In the genomic region with DNA sequence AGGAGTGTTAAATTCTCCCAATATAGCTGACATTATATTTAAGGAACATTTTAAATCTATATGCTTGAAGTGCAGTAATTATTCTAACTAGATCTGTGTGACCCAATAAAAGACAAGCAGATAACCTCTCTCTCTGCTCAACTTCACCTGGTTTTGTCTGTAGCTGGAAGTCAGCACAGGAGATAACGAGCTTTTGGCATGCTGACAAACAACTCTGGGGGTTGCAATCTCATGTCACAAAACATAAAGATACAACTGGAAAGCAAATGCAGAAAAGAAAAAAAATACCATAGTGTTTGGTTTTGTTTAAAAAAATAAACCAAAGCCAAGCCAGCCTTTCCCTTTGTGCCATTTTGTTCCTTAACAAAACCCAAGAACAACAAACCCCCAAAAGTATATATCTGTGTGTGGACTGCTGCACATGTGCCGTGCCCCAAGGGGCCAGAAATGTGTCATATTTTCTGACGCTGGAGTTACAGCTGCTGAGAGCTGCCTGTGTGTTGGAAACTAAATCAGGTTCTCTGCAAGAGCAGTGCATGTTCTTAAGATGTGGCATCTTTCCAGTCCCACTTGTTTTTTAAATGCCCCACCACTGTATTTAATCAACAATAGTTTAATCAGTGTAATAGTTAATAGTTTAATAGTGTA, we compare ENCODE assay signal across 27 mouse cellular contexts. TPM values are rescaled to one million over a fixed set of nuclear protein-coding genes. Genes with fewer than 3 reads are reported as not detected.
DNase-seq lines count a peak whose midpoint lies in the region; ATAC-seq and TF ChIP-seq lines count a peak whose summit lies in the region.
"Had no signal": no experiment of that assay in that cellular context is flagged by ENCODE, and none has a peak within 500 bp of the region (broad histone marks: within the 10 kb centered on the region; RNA-seq: fewer than 3 reads in every experiment).

No protein-coding gene starts in this region.

- peak; percentile 22 to 54; a peak in 2 of 4 replicates for TF ChIP-seq EP300 in MEL (IDR thresholded peaks at IDR 0.05; ENCODE audit: low read depth in 1 of 2, low read length in 2 of 2)

- H3K27ac ChIP-seq in embryonic facial prominence, embryonic 14.5 days (replicated peaks; ENCODE audit: low read depth, low read length): no peak overlapping the region
- H3K27ac ChIP-seq in embryonic facial prominence, embryonic 10.5 days (replicated peaks): no peak overlapping the region
- peak overlapping the region; percentile 19; the same call in 1 of the 2 replicates for H3K27ac ChIP-seq in heart, embryonic 16.5 days (ENCODE audit: low read length)
- no peak overlapping the region for H3K27ac ChIP-seq in heart, embryonic 11.5 days (ENCODE audit: low read depth, low read length)
- H3K27ac ChIP-seq in MEL (ENCODE audit: control insufficient read depth, low read depth, low read length): no peak overlapping the region
- H3K27ac ChIP-seq: embryonic facial prominence, embryonic 15.5 days; gastrocnemius, adult 2 months; heart, embryonic 13.5 days; hindbrain, embryonic 12.5 days; hindbrain, embryonic 15.5 days had no signal

- DNase-seq in embryonic facial prominence, embryonic 14.5 days (ENCODE audit: low spot score): peak; percentile 46
- no peak for DNase-seq in embryonic facial prominence, embryonic 10.5 days (ENCODE audit: low spot score)
- peak; percentile 71 for DNase-seq in MEL (ENCODE audit: low read depth, low spot score)
- DNase-seq in layer of hippocampus, adult 9-11 months: no peak
- no peak for DNase-seq in urinary bladder, postnatal 4 days (ENCODE audit: low spot score in 2 of 2)
- DNase-seq: adrenal gland, adult 2 months; adrenal gland, postnatal 14 days; B cell, adult 2 months; cerebellum, adult 11-12 months; cerebellum, adult 8-10 months; cerebellum, postnatal 10 days; cerebellum, postnatal 36 days; embryo, embryonic 11 days; forebrain, postnatal 0 days; gastrocnemius, adult 2 months; gastrocnemius, postnatal 25 days; kidney, adult 2 months had no signal

- 47% methylated on average over 3 of the region's 3 CpGs for WGBS in embryonic facial prominence, embryonic 14.5 days
- 73% methylated on average over 3 of the region's 3 CpGs for WGBS in embryonic facial prominence, embryonic 10.5 days
- 22% methylated on average over 3 of the region's 3 CpGs for WGBS in heart, embryonic 16.5 days
- WGBS in heart, embryonic 11.5 days (ENCODE audit: insufficient replicate concordance): 66% methylated on average over 3 of the region's 3 CpGs

- H3K79me2 ChIP-seq in MEL (ENCODE audit: control insufficient read depth, insufficient read depth, low read length, poor library complexity): no peaks in the 10 kb centered on the region

- TF ChIP-seq CTCF in MEL (IDR thresholded peaks at IDR 0.05 in 2 of 3, conservative IDR thresholded peaks at IDR 0.05 in 1 of 3; ENCODE audit: control insufficient read depth in 1 of 3, insufficient read depth in 1 of 3, low read depth in 2 of 3, low read length in 3 of 3, poor library complexity in 1 of 3, severe bottlenecking in 1 of 3): no peak

- no peak overlapping the region for H3K4me2 ChIP-seq in embryonic facial prominence, embryonic 14.5 days (ENCODE audit: low read depth, low read length)
- H3K4me2 ChIP-seq in heart, embryonic 16.5 days (ENCODE audit: low read depth, low read length): no peak overlapping the region
- H3K4me2 ChIP-seq in heart, embryonic 11.5 days: no peak overlapping the region
- H3K4me2 ChIP-seq: embryonic facial prominence, embryonic 15.5 days; heart, embryonic 13.5 days; hindbrain, embryonic 12.5 days; hindbrain, embryonic 15.5 days had no signal

- no peak overlapping the region for H3K4me3 ChIP-seq in embryonic facial prominence, embryonic 14.5 days (ENCODE audit: low read depth, low read length)
- no peak overlapping the region for H3K4me3 ChIP-seq in embryonic facial prominence, embryonic 10.5 days
- H3K4me3 ChIP-seq in heart, embryonic 16.5 days (ENCODE audit: low read length): no peak overlapping the region
- H3K4me3 ChIP-seq in heart, embryonic 11.5 days (ENCODE audit: low read depth, low read length): no peak overlapping the region
- H3K4me3 ChIP-seq in MEL (ENCODE audit: control insufficient read depth in 1 of 2, insufficient read depth in 1 of 2, low read depth in 2 of 2, low read length in 2 of 2): no peak overlapping the region
- H3K4me3 ChIP-seq: embryonic facial prominence, embryonic 15.5 days; gastrocnemius, adult 2 months; heart, embryonic 13.5 days; hindbrain, embryonic 12.5 days; hindbrain, embryonic 15.5 days had no signal

- no peaks in the 10 kb centered on the region for H3K27me3 ChIP-seq in embryonic facial prominence, embryonic 14.5 days (replicated peaks; ENCODE audit: control insufficient read depth, insufficient read depth, low read length)
- no peaks in the 10 kb centered on the region for H3K27me3 ChIP-seq in embryonic facial prominence, embryonic 10.5 days (replicated peaks; ENCODE audit: low read depth, poor library complexity, severe bottlenecking)
- no peaks in the 10 kb centered on the region for H3K27me3 ChIP-seq in heart, embryonic 16.5 days (ENCODE audit: control insufficient read depth, insufficient read depth, low read length)
- no peaks in the 10 kb centered on the region for H3K27me3 ChIP-seq in heart, embryonic 11.5 days (ENCODE audit: control insufficient read depth, insufficient read depth, low read length)
- H3K27me3 ChIP-seq in MEL (ENCODE audit: control insufficient read depth in 1 of 2, insufficient read depth in 2 of 2, low read length in 2 of 2): no peaks in the 10 kb centered on the region
- H3K27me3 ChIP-seq: embryonic facial prominence, embryonic 15.5 days; heart, embryonic 13.5 days; hindbrain, embryonic 12.5 days; hindbrain, embryonic 15.5 days; Patski had no signal

- no peaks in the 10 kb centered on the region for H3K4me1 ChIP-seq in embryonic facial prominence, embryonic 14.5 days (ENCODE audit: control insufficient read depth, insufficient read depth, low read length)
- no peaks in the 10 kb centered on the region for H3K4me1 ChIP-seq in embryonic facial prominence, embryonic 10.5 days
- H3K4me1 ChIP-seq in heart, embryonic 16.5 days (ENCODE audit: control insufficient read depth, insufficient read depth, low read length): peaks cover 9% of the 10 kb centered on the region
- H3K4me1 ChIP-seq in heart, embryonic 11.5 days (ENCODE audit: control insufficient read depth, insufficient read depth, low read length): no peaks in the 10 kb centered on the region
- H3K4me1 ChIP-seq in MEL (ENCODE audit: control insufficient read depth in 1 of 2, insufficient read depth in 2 of 2, low read length in 2 of 2): peaks cover 3 to 5% of the 10 kb centered on the region in 2 experiments; a peak in 3 of 4 replicates
- H3K4me1 ChIP-seq: embryonic facial prominence, embryonic 15.5 days; hindbrain, embryonic 12.5 days; hindbrain, embryonic 15.5 days had no signal

- no peaks in the 10 kb centered on the region for H3K9me3 ChIP-seq in embryonic facial prominence, embryonic 14.5 days (ENCODE audit: control insufficient read depth, low read length)
- no peaks in the 10 kb centered on the region for H3K9me3 ChIP-seq in embryonic facial prominence, embryonic 10.5 days
- no peaks in the 10 kb centered on the region for H3K9me3 ChIP-seq in heart, embryonic 16.5 days (replicated peaks; ENCODE audit: control insufficient read depth, low read length)
- H3K9me3 ChIP-seq in heart, embryonic 11.5 days (replicated peaks; ENCODE audit: control insufficient read depth, low read length): no peaks in the 10 kb centered on the region
- H3K9me3 ChIP-seq in MEL (replicated peaks; ENCODE audit: insufficient read depth, low read length): no peaks in the 10 kb centered on the region
- H3K9me3 ChIP-seq: embryonic facial prominence, embryonic 15.5 days; heart, embryonic 13.5 days; hindbrain, embryonic 12.5 days; hindbrain, embryonic 15.5 days had no signal

- TF ChIP-seq POLR2A in MEL (IDR thresholded peaks at IDR 0.05; ENCODE audit: control insufficient read depth in 1 of 2, insufficient read depth in 1 of 2, low read depth in 1 of 2, low read length in 2 of 2, poor library complexity in 1 of 2): no peak

- no peak for ATAC-seq in embryonic facial prominence, embryonic 14.5 days (ENCODE audit: low read depth)
- ATAC-seq in heart, embryonic 16.5 days (replicated peaks; ENCODE audit: extremely low read depth, insufficient read depth, low FRiP score): no peak
- ATAC-seq in heart, embryonic 11.5 days (replicated peaks; ENCODE audit: insufficient number of reproducible peaks, low FRiP score, low TSS enrichment): no peak
- ATAC-seq: forebrain, embryonic 14.5 days; forebrain, postnatal 0 days; intestine, postnatal 0 days; Patski had no signal

- no peak for TF ChIP-seq RAD21 in MEL (IDR thresholded peaks at IDR 0.05; ENCODE audit: low read depth, low read length)

- H3K36me3 ChIP-seq in embryonic facial prominence, embryonic 14.5 days (ENCODE audit: control insufficient read depth, insufficient read depth, low read length): peaks cover 31% of the 10 kb centered on the region
- peaks cover 28% of the 10 kb centered on the region for H3K36me3 ChIP-seq in embryonic facial prominence, embryonic 10.5 days (replicated peaks)
- peaks cover 10% of the 10 kb centered on the region for H3K36me3 ChIP-seq in heart, embryonic 16.5 days (ENCODE audit: control insufficient read depth, insufficient read depth)
- H3K36me3 ChIP-seq in heart, embryonic 11.5 days (ENCODE audit: control insufficient read depth, insufficient read depth, low read length): no peaks in the 10 kb centered on the region; the same call in 1 of the 2 replicates
- H3K36me3 ChIP-seq in MEL (ENCODE audit: control insufficient read depth in 1 of 2, insufficient read depth in 2 of 2, low read length in 2 of 2): peaks cover 3 to 6% of the 10 kb centered on the region in 2 experiments

- no peak overlapping the region for H3K9ac ChIP-seq in embryonic facial prominence, embryonic 14.5 days (ENCODE audit: low read depth, low read length)
- no peak overlapping the region for H3K9ac ChIP-seq in heart, embryonic 16.5 days (ENCODE audit: low read length)
- H3K9ac ChIP-seq in heart, embryonic 11.5 days (ENCODE audit: low read depth, low read length): no peak overlapping the region
- H3K9ac ChIP-seq in MEL (ENCODE audit: control insufficient read depth, low read depth, low read length, poor library complexity, severe bottlenecking): no peak overlapping the region
- H3K9ac ChIP-seq: embryonic facial prominence, embryonic 15.5 days; forebrain, postnatal 0 days; heart, embryonic 13.5 days; hindbrain, embryonic 12.5 days; hindbrain, embryonic 15.5 days had no signal

RNA-seq across cellular contexts. Expression of a gene that starts 44.9 kb away (rescaled TPM):
- polyA plus RNA-seq in embryonic facial prominence, embryonic 14.5 days (2014; fragmentation: Nextera tagmentation; extraction: Ambion mirVana): 0.49 and 0.62 TPM in 2 replicates
- polyA plus RNA-seq in embryonic facial prominence, embryonic 10.5 days (2016; fragmentation: Nextera tagmentation; extraction: Ambion mirVana): 0.13 and 0.17 TPM in 2 replicates
- polyA plus RNA-seq in heart, embryonic 16.5 days (2015; fragmentation: Nextera tagmentation; extraction: Ambion mirVana): 0.32 and 0.35 TPM in 2 replicates
- not detected in 2 replicates for polyA plus RNA-seq in heart, embryonic 11.5 days (2014; fragmentation: Nextera tagmentation; extraction: Ambion mirVana)
- total RNA-seq in MEL (2012; rRNA removed): 1.3 and 2.0 TPM in 2 replicates
- polyA plus RNA-seq in MEL (2012; ENCODE audit: insufficient read depth in 1 of 2, insufficient read length in 2 of 2, low read depth in 1 of 2, low replicate concordance in 2 of 2, missing spikeins in 1 of 2): 1 to 10 TPM in 1 of 2 experiments, not detected in 1; 1.3 TPM
- total RNA-seq: hematopoietic stem cell, adult 5-6 weeks had no signal

RNA-seq across cellular contexts. Expression of a gene that starts 45.8 kb away (rescaled TPM):
- polyA plus RNA-seq in embryonic facial prominence, embryonic 14.5 days (2014; fragmentation: Nextera tagmentation; extraction: Ambion mirVana): 15.3 and 15.5 TPM in 2 replicates
- polyA plus RNA-seq in embryonic facial prominence, embryonic 10.5 days (2016; fragmentation: Nextera tagmentation; extraction: Ambion mirVana): 3.3 and 4.0 TPM in 2 replicates
- polyA plus RNA-seq in heart, embryonic 16.5 days (2015; fragmentation: Nextera tagmentation; extraction: Ambion mirVana): 10.2 and 10.9 TPM in 2 replicates
- 9.0 and 9.7 TPM in 2 replicates for polyA plus RNA-seq in heart, embryonic 11.5 days (2014; fragmentation: Nextera tagmentation; extraction: Ambion mirVana)
- total RNA-seq in MEL (2012; rRNA removed): 6.3 and 7.8 TPM in 2 replicates
- polyA plus RNA-seq in MEL (2012; ENCODE audit: insufficient read depth in 1 of 2, insufficient read length in 2 of 2, low read depth in 1 of 2, low replicate concordance in 2 of 2, missing spikeins in 1 of 2): 1 to 10 TPM in 1 of 2 experiments, not detected in 1; 6.8 TPM

Comparison
In these comparisons a context has a peak if more than half of its experiments do, and no peak if none do; other contexts are left out.
1. DNase-seq: peak in embryonic facial prominence, embryonic 14.5 days (single experiment) and MEL (single experiment); none in embryonic facial prominence, embryonic 10.5 days (single experiment), layer of hippocampus, adult 9-11 months (single experiment) and urinary bladder, postnatal 4 days (0 of 2).